Mouse (Mus musculus) lung, postnatal 0 days (tissue): ENCODE results near the gene Nisch. TPM values are rescaled to one million over a fixed set of nuclear protein-coding genes. Genes with fewer than 3 reads are reported as not detected.

Experiments used
- ATAC-seq: fragments of 200-750 bp; cut with Nextera tagmentation; 2 replicates; pipeline ENCODE4 v1.8.0; 2017; ENCODE audit warnings: moderate library complexity
- DNase-seq: peaks from one replicate; pipeline ENCODE4 v3.0.0-alpha.2; 2016; ENCODE audit warnings: low spot score
- H3K27ac ChIP-seq: fragments of 300-500 bp; sonication (generic); 2 replicates; pipeline ENCODE4 v1.5.1; 2014; ENCODE audit warnings: antibody characterized with exemption, mild to moderate bottlenecking, low read length, mixed read lengths
- H3K27me3 ChIP-seq: fragments of 300-500 bp; sonication (generic); replicated peaks from 2 replicates; pipeline ENCODE4 v1.6.1; 2014; ENCODE audit warnings: low read length, mixed read lengths; ENCODE audit not compliant: insufficient read depth
- H3K36me3 ChIP-seq: fragments of 300-500 bp; sonication (generic); 2 replicates; pipeline ENCODE4 v1.6.1; 2014; ENCODE audit warnings: low read length, mixed read lengths; ENCODE audit not compliant: insufficient read depth
- H3K4me1 ChIP-seq: fragments of 300-500 bp; sonication (generic); 2 replicates; pipeline ENCODE4 v1.6.1; 2014; ENCODE audit warnings: antibody characterized with exemption, low read depth, low read length, mixed read lengths; ENCODE audit not compliant: insufficient read depth
- H3K4me2 ChIP-seq: fragments of 300-500 bp; sonication (generic); replicated peaks from 2 replicates; pipeline ENCODE4 v1.6.1; 2014; ENCODE audit warnings: low read depth, mild to moderate bottlenecking, low read length, moderate library complexity, mixed read lengths
- H3K4me3 ChIP-seq: fragments of 300-500 bp; sonication (generic); 2 replicates; pipeline ENCODE4 v1.5.1; 2014; ENCODE audit warnings: low read depth, low read length
- H3K9ac ChIP-seq: fragments of 300-500 bp; sonication (generic); replicated peaks from 2 replicates; pipeline ENCODE4 v1.6.1; 2014; ENCODE audit warnings: low read depth, mild to moderate bottlenecking
- H3K9me3 ChIP-seq: fragments of 300-500 bp; sonication (generic); 2 replicates; pipeline ENCODE4 v1.6.1; 2016; ENCODE audit warnings: low read length, mixed read lengths
- CTCF ChIP-seq: IDR thresholded peaks from 2 replicates; pipeline ENCODE4 v1.5.1; 2016; ENCODE audit warnings: antibody characterized with exemption, mild to moderate bottlenecking
- EP300 ChIP-seq: IDR thresholded peaks from 2 replicates; pipeline ENCODE4 v1.6.1; 2016; ENCODE audit warnings: antibody characterized with exemption, mild to moderate bottlenecking, control low read depth
- WGBS: fragments of 180-500 bp; shearing (Covaris S2); extraction: QIAGEN DNeasy Blood & Tissue Kit; methylation state at CpG from one replicate; pipeline ENCODE4 v1.1.7; 2014; 5-methylcytosine and 5-hydroxymethylcytosine counted together
- polyA plus RNA-seq: library from polyadenylated mRNA; unstranded; fragments of >200 nt; fragmentation: Nextera tagmentation; extraction: Ambion mirVana; gene quantifications from 2 replicates; pipeline ENCODE4 v1.2.1, GENCODE M21; 2015

Gene Nisch
- polyA plus RNA-seq, 1 experiment from 2014 or later, result 196 TPM

DNA sequence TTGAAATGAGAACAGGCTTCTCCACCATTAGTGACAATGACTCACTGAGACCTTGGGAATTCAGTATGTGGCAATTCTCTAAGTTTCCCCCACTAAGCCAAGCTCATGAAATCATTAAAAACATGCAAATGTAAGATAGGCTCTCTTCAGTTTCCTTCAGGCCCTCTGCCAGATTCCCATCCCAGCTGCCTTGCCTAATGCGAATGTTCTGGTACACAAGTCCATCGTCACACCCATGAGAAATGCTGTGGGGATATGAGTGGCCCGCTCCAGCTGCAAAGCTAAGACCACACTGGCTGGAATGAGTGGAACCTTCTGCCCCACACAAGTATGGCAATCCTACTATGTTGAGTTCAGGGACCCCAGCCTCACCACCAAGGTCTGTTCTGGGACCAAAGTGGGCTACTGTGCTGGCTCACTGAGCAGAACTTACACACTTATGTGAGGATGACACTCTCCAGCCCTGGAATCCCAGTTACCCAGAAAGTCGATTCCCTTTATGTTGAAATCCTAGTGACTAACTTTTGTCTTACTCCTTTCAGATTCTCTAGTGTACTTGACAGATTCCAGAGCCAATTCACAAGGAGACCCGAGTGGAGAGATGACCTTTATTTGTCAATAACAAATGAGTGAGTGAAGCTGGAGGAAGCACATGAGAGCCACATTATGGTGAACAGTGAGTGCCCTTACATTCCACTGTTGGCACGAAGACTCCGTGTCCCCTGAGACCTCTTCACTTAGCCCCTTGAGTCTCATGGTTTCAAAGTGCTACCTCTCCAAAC is 20.5 kb upstream of the Nisch start:
- Histone ChIP-seq H3K4me2 (no peak overlapping the region), H3K27ac (peak overlapping the region; percentile 78), H3K4me1 (0 out of 2 replicates have a peak, but pooled peaks cover 6% of the 10 kb centered on the region), H3K27me3 (no peaks in the 10 kb centered on the region), H3K9ac (no peak overlapping the region), H3K9me3 (no peaks in the 10 kb centered on the region), H3K36me3 (no peaks in the 10 kb centered on the region), H3K4me3 (no peak overlapping the region)
- TF ChIP-seq EP300 (peak; percentile 84), CTCF (no peak)
- 46% methylated on average over 7 of the region's 7 CpGs for WGBS
- peak; percentile 67 for ATAC-seq
- peak; percentile 96 for DNase-seq

DNA sequence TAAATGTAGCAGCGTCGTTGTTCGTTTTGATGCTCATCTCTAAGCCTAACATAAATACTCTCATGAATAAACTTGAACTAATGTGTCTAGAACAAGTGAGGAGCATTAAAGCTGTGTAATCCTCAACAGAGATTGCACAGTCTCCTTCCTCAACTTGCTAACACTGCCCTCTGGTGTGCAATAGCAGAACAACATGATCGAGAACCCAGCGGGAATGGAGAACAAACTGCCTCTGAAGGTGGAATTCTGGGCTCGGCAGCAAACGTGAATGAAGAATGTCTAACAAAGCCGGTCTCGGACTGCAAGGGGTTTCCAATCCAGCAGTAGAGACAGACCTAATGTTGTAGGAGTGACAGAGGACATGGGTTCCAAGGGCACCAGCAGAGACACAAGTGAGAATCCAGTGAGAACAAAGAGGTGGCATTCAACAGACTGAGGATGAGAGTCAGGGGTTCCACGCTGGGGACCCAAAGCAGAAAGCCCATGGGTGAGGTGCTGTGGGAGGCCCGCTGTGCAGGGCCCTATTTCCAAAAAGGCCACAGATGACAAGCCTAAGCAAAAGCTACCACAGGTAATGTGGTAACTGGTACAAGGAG is 17.3 kb upstream of the Nisch start:
- Histone ChIP-seq H3K27ac (peak overlapping the region; percentile 77), H3K4me3 (no peak overlapping the region), H3K27me3 (no peaks in the 10 kb centered on the region), H3K9ac (no peak overlapping the region), H3K36me3 (no peaks in the 10 kb centered on the region), H3K4me1 (peaks cover 6% of the 10 kb centered on the region; the same call in 1 of the 2 replicates), H3K4me2 (0 out of 2 replicates have a peak overlapping the region, but pooled peaks have one; percentile 3), H3K9me3 (no peaks in the 10 kb centered on the region)
- ATAC-seq, result peak; percentile 11
- peak; percentile 97 for TF ChIP-seq CTCF
- TF ChIP-seq EP300, result no peak
- 12% methylated on average over 11 of the region's 11 CpGs for WGBS
- peak; percentile 89 for DNase-seq

DNA sequence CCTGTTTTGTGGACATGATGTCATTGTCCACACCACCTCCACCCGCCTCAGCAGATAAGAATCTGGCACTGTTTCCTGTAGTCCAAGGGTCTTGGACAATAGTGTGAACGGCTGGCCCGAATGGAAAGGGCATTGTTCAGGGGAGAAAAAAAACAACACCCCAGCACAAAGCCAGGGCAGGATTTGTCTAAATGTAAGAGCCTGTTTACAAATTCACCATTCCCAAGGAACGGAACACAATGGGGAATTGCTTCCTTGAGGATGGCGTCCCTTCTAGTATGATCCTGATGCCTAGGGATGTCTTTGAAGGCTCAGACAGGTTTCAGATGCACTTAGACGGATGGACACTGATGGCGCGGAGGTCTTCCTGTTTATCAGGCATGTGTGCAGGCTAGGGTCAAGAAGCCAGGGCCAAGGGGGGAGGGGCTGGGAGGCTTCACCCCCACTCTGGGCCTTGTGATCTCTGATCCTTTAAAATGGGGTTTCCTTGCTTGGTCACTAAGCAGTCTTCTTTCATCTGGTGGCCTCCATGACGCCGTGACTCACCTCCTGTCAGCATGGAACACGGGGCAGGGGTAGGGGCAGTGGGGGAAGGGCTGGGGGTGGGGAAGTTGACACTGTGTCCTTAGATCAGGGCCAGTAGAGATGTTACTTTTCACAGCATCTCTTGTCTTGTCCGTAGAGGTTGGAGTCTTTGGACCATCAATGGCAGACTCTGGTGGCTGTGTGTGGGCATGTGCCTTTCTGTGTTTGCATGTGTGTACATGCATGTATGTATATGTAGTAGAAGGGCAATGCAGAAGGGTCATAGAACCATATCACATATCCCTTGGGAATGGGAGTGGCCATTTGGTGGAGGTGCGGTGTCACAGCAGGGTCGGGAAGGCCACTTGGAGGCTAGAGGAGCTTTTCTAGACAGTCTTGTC is 16.6 kb upstream of the Nisch start:
- TF ChIP-seq EP300, result peak; percentile 98
- no peak for TF ChIP-seq CTCF
- ATAC-seq (peak; percentile 74), DNase-seq (peak; percentile 73)
- Histone ChIP-seq H3K27ac (peak overlapping the region; percentile 85), H3K9me3 (no peaks in the 10 kb centered on the region), H3K27me3 (no peaks in the 10 kb centered on the region), H3K4me2 (no peak overlapping the region), H3K4me3 (no peak overlapping the region), H3K36me3 (no peaks in the 10 kb centered on the region), H3K4me1 (peaks cover 12% of the 10 kb centered on the region; the same call in 1 of the 2 replicates), H3K9ac (no peak overlapping the region)
- 61% methylated on average over 14 of the region's 14 CpGs for WGBS

DNA sequence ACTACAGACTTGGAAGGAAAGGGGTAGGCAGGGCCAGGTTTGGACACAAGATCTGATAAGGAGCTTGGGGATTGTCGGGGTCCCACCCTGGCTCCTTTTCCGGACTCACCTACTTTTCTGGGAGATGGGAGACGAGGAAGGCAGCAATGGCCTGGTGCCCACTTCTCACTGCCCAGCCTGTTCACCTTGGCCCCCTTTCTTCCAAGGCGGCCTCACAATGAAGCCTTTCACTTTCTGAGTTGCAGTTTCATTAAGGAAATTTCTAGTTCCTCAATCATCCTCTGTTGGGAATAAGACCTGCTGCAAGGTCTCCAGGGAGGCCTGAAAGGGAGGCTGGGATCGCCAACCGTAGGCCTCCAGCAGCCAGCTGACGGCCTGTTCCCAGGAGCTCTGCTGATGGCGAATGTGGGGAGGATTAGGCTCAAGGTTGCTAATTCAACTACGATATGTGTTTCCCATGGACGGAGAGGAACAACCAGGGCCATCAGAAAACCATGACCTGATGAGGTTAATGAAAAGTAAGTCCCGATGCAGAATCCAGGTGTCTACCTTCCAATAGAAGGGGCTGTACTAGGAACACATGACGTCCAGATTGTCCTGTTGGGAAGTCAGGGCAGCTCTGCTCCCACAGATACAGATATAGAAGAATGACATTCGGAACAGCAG is 15.8 kb upstream of the Nisch start:
- Histone ChIP-seq H3K4me2 (no peak overlapping the region), H3K4me3 (no peak overlapping the region), H3K27ac (peak overlapping the region; percentile 85), H3K9me3 (no peaks in the 10 kb centered on the region), H3K27me3 (no peaks in the 10 kb centered on the region), H3K4me1 (peaks cover 12% of the 10 kb centered on the region; the same call in 1 of the 2 replicates), H3K9ac (no peak overlapping the region), H3K36me3 (no peaks in the 10 kb centered on the region)
- ATAC-seq (no peak), DNase-seq (no peak)
- TF ChIP-seq EP300 (no peak), CTCF (no peak)
- WGBS, result 67% methylated on average over 13 of the region's 13 CpGs

DNA sequence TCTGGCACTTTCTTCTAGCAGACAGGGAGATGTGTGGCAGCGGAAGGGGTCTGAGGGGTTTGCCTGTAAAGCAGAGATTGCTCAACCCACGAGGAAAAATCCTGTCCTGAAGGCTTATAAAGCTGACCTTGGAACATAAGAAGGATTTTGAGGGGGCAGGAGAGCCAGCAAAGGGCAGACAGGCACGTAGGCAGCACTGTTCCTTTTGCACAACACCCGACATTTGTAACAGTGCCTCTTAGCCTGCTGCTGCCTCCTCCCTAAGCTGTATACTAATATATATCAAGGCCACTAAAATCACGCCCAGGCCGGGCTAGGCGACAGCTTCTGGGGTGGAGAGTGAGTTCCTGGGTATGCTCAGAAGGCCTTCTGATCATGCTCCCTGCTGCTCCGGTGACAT is 13.7 kb upstream of the Nisch start:
- ATAC-seq (no peak), DNase-seq (peak; percentile 52)
- Histone ChIP-seq H3K27ac (peak overlapping the region; percentile 7; the same call in 1 of the 2 replicates), H3K4me3 (no peak overlapping the region), H3K36me3 (no peaks in the 10 kb centered on the region), H3K4me1 (peaks cover 17% of the 10 kb centered on the region; the same call in 1 of the 2 replicates), H3K4me2 (no peak overlapping the region), H3K9me3 (no peaks in the 10 kb centered on the region), H3K9ac (no peak overlapping the region), H3K27me3 (no peaks in the 10 kb centered on the region)
- TF ChIP-seq CTCF (no peak), EP300 (no peak)
- 53% methylated on average over 8 of the region's 8 CpGs for WGBS
